Mouse (Mus musculus) cerebellum, adult 2 months (tissue): ENCODE results near the gene Ucp1.

Experiments
- CTCF ChIP-seq: fragments of 200-500 bp; IDR thresholded peaks from 2 replicates; pipeline ENCODE4 v1.5.1; 2011; ENCODE audit warnings: low read depth, mild to moderate bottlenecking, control low read depth, low read length, moderate library complexity, borderline replicate concordance; ENCODE audit not compliant: insufficient read depth
- POLR2A ChIP-seq: fragments of 200-500 bp; IDR thresholded peaks from 2 replicates; pipeline ENCODE4 v1.6.1; 2011; ENCODE audit warnings: low read length, control low read depth, borderline replicate concordance; ENCODE audit not compliant: insufficient read depth

GRCm38 (mm10) chr8:83297375-83297774 is 7.2 kb downstream of the Ucp1 start:
- TF ChIP-seq CTCF (no peak), POLR2A (no peak)
